Mouse (Mus musculus) liver, adult 2 months (tissue): ENCODE data around the gene Hist1h3b. TPM values are rescaled to one million over a fixed set of nuclear protein-coding genes. Genes with fewer than 3 reads are reported as not detected.
"Not testable (repeated sequence)": the region's sequence is repeated elsewhere in the genome, so short reads cannot be mapped to it uniquely, and the experiment has no call there.

ENCODE experiments used
- DNase-seq: peaks from one replicate; pipeline ENCODE4 v3.0.0-alpha.2; 2011; ENCODE audit warnings: low read depth, low spot score; ENCODE audit errors: extremely low read depth
- H3K27ac ChIP-seq: fragments of 200-500 bp; replicated peaks from 2 replicates; pipeline ENCODE4 v1.5.1; 2012; ENCODE audit warnings: low read depth, mild to moderate bottlenecking, control low read depth, inconsistent platforms, low read length; ENCODE audit not compliant: insufficient read depth
- H3K27me3 ChIP-seq: fragments of 200-500 bp; 2 replicates; pipeline ENCODE4 v1.6.1; 2012; ENCODE audit warnings: mild to moderate bottlenecking, moderate library complexity, low read length, inconsistent platforms; ENCODE audit not compliant: control insufficient read depth, insufficient read depth
- H3K36me3 ChIP-seq: fragments of 200-500 bp; 2 replicates; pipeline ENCODE4 v1.6.1; 2012; ENCODE audit warnings: low read length, inconsistent platforms; ENCODE audit not compliant: control insufficient read depth, insufficient read depth
- H3K4me1 ChIP-seq: fragments of 200-500 bp; 2 replicates; pipeline ENCODE4 v1.6.1; 2011; ENCODE audit warnings: low read length; ENCODE audit not compliant: control insufficient read depth, insufficient read depth
- H3K4me3 ChIP-seq: fragments of 200-500 bp; 2 replicates; pipeline ENCODE4 v1.5.1; 2011; ENCODE audit warnings: low read depth, mild to moderate bottlenecking, control low read depth, low read length, moderate library complexity; ENCODE audit not compliant: insufficient read depth
- H3K79me2 ChIP-seq: fragments of 200-500 bp; 2 replicates; pipeline ENCODE4 v1.6.1; 2012; ENCODE audit warnings: inconsistent platforms, mild to moderate bottlenecking, low read length, moderate library complexity; ENCODE audit not compliant: control insufficient read depth, insufficient read depth
- H3K9ac ChIP-seq: fragments of 200-500 bp; 2 replicates; pipeline ENCODE4 v1.6.1; 2012; ENCODE audit warnings: low read depth, mild to moderate bottlenecking, control low read depth, inconsistent platforms, low read length
- CTCF ChIP-seq: fragments of 200-500 bp; IDR thresholded peaks from 2 replicates; pipeline ENCODE4 v1.5.1; 2011; ENCODE audit warnings: low read depth, low read length, control low read depth
- POLR2A ChIP-seq: fragments of 200-500 bp; IDR thresholded peaks from 2 replicates; pipeline ENCODE4 v1.6.1; 2011; ENCODE audit warnings: low read length, control low read depth; ENCODE audit not compliant: insufficient read depth; ENCODE audit errors: extremely low read depth
- WGBS: fragments of 180-500 bp; shearing (Covaris S2); methylation state at CpG from one replicate; pipeline ENCODE4 v1.1.7; 2018; 5-methylcytosine and 5-hydroxymethylcytosine counted together
- polyA plus RNA-seq: library from polyadenylated mRNA; depleted of rRNA; stranded (reverse); fragments of >200 nt; gene quantifications from 2 replicates; pipeline ENCODE4 v1.2.3, GENCODE M21; 2012; rRNA removed
- total RNA-seq: library from RNA; depleted of rRNA; stranded (reverse); fragments of >200 nt; gene quantifications from 2 replicates; pipeline ENCODE4 v1.2.3, GENCODE M21; 2014; rRNA removed

Hist1h3b gene
- total RNA-seq (15.2 and 31.1 TPM in 2 replicates), polyA plus RNA-seq (0.23 and 0.58 TPM in 2 replicates)

GRCm38 (mm10) chr13:23752067-23752741, at the start of gene Hist1h3b:
Gene Hist1h3b (plus strand): TSS chr13:23752267.
- H3K4me1 ChIP-seq, H3K36me3 ChIP-seq, H3K79me2 ChIP-seq, H3K27me3 ChIP-seq: not testable (repeated sequence)
- DNase-seq, result peak; percentile 86
- Histone ChIP-seq H3K9ac (peak within 1 kb of the TSS; percentile 77), H3K27ac (peak within 1 kb of the TSS; percentile 96), H3K4me3 (peak within 1 kb of the TSS; percentile 67; the same call in 1 of the 2 replicates)
- 3% methylated on average over 20 of the region's 47 CpGs for whole genome bisulfite sequencing

DNA sequence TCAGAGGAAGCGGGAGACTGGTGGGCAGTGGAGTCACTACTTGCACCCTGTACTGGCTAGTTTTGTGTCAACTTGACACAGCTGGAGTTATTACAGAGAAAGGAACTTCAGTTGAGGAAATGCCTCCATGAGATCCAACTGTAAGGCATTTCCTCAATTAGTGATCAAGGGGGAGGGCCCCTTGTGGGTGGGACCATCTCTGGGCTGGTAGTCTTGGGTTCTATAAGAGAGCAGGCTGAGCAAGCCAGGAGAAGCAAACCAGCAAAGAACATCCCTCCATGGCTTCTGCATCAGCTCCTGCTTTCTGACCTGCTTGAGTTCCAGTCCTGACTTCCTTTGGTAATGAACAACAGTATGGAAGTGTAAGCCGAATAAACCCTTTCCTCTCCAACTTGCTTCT, 49.3 kb upstream of the Hist1h3b start:
- not testable (repeated sequence) for H3K4me3 ChIP-seq, H3K4me1 ChIP-seq, DNase-seq, H3K9ac ChIP-seq, H3K27me3 ChIP-seq, H3K79me2 ChIP-seq, H3K27ac ChIP-seq
- 72% methylated on average over 2 of the region's 2 CpGs for WGBS
- peaks cover 16% of the 10 kb centered on the region; the same call in 1 of the 2 replicates for H3K36me3 ChIP-seq

- no peak for DNase-seq
- 96% methylated on average over 7 of the region's 7 CpGs for WGBS
- TF ChIP-seq CTCF, result no peak
- TF ChIP-seq POLR2A, result no peak
- peaks cover 16% of the 10 kb centered on the region; the same call in 1 of the 2 replicates for H3K36me3 ChIP-seq
- no peak overlapping the region for H3K27ac ChIP-seq
- no peaks in the 10 kb centered on the region for H3K27me3 ChIP-seq
- H3K9ac ChIP-seq, result no peak overlapping the region
- peaks cover 12% of the 10 kb centered on the region for H3K4me1 ChIP-seq
- H3K4me3 ChIP-seq, result no peak overlapping the region
- H3K79me2 ChIP-seq, result no peaks in the 10 kb centered on the region
These were observed 46.2 kb upstream of the Hist1h3b start for GRCm38 (mm10) chr13:23705751-23706356.

DNA sequence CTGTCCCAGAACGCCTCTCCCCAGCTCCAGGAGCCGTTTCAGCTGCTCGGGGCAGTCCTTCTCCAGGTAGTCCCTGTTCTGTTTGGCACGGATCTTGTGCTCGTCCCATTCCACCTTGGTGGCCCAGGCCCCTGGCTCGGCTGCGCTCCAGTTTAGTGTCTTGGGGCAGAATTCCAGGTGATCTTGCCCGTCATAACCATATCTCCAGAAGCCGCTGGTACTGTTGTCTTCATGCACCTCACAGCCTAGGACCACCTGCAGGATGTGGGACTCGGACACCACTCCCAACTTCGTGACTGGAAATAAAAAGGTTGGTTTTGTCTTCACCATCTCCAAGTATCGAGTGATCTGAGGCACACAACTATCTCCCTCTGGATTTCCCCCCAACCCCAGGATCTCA, 45.3 kb upstream of the Hist1h3b start:
- H3K36me3 ChIP-seq, result peaks cover 16% of the 10 kb centered on the region; the same call in 1 of the 2 replicates
- DNase-seq, result no peak
- no peaks in the 10 kb centered on the region for H3K27me3 ChIP-seq
- no peak overlapping the region for H3K27ac ChIP-seq
- no peak for TF ChIP-seq CTCF
- no peak for TF ChIP-seq POLR2A
- no peak overlapping the region for H3K9ac ChIP-seq
- no peaks in the 10 kb centered on the region for H3K79me2 ChIP-seq
- H3K4me3 ChIP-seq, result no peak overlapping the region
- peaks cover 17% of the 10 kb centered on the region for H3K4me1 ChIP-seq
- WGBS, result 95% methylated on average over 12 of the region's 12 CpGs

DNA sequence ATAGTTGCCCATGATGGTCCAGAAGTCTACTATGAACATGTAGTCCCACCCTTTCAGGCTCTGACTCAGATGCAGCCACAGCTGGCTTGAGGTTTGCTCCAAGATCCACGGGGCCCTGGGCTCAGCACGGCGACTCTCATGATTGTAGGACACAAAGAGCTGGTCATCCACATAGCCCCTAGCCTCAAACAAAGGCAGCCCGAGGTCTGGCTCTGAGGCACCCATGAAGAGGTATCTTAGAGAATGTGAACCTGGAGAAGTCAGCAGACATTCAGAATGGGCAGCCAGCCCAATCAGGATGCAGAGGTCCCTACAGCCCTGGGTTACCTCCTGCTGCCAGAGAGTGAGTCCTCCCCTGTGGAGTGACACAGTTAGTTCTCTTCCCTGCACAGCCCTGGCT, 44.0 kb upstream of the Hist1h3b start:
- no peak for DNase-seq
- no peak overlapping the region for H3K4me3 ChIP-seq
- H3K4me1 ChIP-seq, result peaks cover 17% of the 10 kb centered on the region
- TF ChIP-seq CTCF (no peak), POLR2A (no peak)
- no peaks in the 10 kb centered on the region for H3K27me3 ChIP-seq
- peaks cover 16% of the 10 kb centered on the region; the same call in 1 of the 2 replicates for H3K36me3 ChIP-seq
- H3K9ac ChIP-seq, result peak overlapping the region; percentile 12; the same call in 1 of the 2 replicates
- H3K79me2 ChIP-seq, result no peaks in the 10 kb centered on the region
- no peak overlapping the region for H3K27ac ChIP-seq
- WGBS, result 86% methylated on average over 4 of the region's 4 CpGs

DNA sequence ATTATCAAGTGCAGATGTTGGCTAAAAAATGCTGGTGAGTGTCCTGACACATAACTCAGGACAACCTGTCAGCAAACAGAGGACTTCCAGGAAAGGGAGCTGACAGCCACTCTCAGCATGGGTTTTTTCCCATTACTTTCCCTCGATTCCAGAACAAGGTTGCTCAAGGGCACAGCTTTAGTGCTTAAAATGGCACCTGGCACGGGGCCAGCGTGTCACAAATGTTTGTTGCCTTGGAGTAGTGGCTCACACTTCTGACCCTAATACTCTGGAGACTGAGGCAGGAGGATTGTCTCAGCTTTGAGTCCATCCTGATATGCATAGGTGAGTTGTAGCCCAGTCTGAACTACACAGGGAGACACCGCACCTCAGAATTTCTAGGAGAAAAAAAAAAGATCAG, 43.4 kb upstream of the Hist1h3b start:
- 32% methylated on average over 4 of the region's 4 CpGs for WGBS
- TF ChIP-seq CTCF, result no peak
- TF ChIP-seq POLR2A, result no peak
- Histone ChIP-seq H3K27me3 (no peaks in the 10 kb centered on the region), H3K9ac (no peak overlapping the region), H3K27ac (peak overlapping the region; percentile 10; the same call in 1 of the 2 replicates), H3K4me1 (peaks cover 17% of the 10 kb centered on the region), H3K79me2 (no peaks in the 10 kb centered on the region), H3K4me3 (no peak overlapping the region), H3K36me3 (peaks cover 14% of the 10 kb centered on the region; the same call in 1 of the 2 replicates)
- peak; percentile 47 for DNase-seq
